Mouse (Mus musculus): ENCODE results near the gene Dusp1.

DNA sequence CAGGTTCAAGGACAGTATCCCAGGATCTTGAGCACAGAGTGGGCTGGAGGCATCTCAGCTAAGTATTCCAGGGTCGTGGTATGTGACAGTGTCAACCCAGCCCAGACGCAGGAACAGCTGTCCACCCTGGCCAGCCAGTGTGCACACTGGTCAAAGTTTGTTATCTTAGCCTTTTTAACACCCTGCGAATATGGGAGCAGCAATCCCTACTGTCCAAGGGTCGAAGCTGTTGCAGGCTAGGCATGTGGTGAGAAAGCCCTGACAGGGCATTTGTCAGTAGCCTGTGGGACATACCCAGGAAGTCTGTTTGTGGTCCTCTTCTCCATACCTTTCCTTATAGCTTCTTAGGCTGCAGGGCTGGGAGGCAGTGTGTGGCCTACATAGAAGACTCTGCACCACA, 22.1 kb upstream of the Dusp1 start:
- TF ChIP-seq CTCF (IDR thresholded peaks at IDR 0.05; ENCODE audit: control insufficient read depth, insufficient read depth, insufficient replicate concordance, low read depth, low read length) (no peak), POLR2A (IDR thresholded peaks at IDR 0.05; ENCODE audit: control insufficient read depth, low read depth, low read length) (no peak)
